Mouse (Mus musculus): ENCODE results near the gene Lce1h. TPM values are rescaled to one million over a fixed set of nuclear protein-coding genes. Genes with fewer than 3 reads are reported as not detected.

Gene Lce1h
- not detected in 2 replicates for polyA plus RNA-seq (2012)

GRCm38 (mm10) chr3:92764965-92765364, at the start of gene Lce1h:
Gene Lce1h (minus strand): TSS chr3:92765065.
- no peak for TF ChIP-seq GATA1 (IDR thresholded peaks at IDR 0.05; ENCODE audit: low read length)

- no peak for TF ChIP-seq GATA1 (IDR thresholded peaks at IDR 0.05; ENCODE audit: low read length)
These were observed 42.9 kb upstream of the Lce1h start, which contains the start of gene Lce1k for GRCm38 (mm10) chr3:92807791-92808190. Gene Lce1k (minus strand): TSS chr3:92807891.

- no peak for TF ChIP-seq GATA1 (IDR thresholded peaks at IDR 0.05; ENCODE audit: low read length)
These were observed 25.5 kb upstream of the Lce1h start, which contains the start of gene Lce1j for GRCm38 (mm10) chr3:92790414-92790813. Gene Lce1j (minus strand): TSS chr3:92790514.

GRCm38 (mm10) chr3:92778799-92779198, 13.9 kb upstream of the Lce1h start, which contains the start of gene Lce1i:
Gene Lce1i (minus strand): TSS chr3:92778899.
- TF ChIP-seq GATA1 (IDR thresholded peaks at IDR 0.05; ENCODE audit: low read length) = no peak

- TF ChIP-seq GATA1 (IDR thresholded peaks at IDR 0.05; ENCODE audit: low read length) = no peak
These were observed 6.7 kb upstream of the Lce1h start for GRCm38 (mm10) chr3:92771573-92771972.

GRCm38 (mm10) chr3:92753197-92753596, 11.7 kb downstream of the Lce1h start:
- no peak for TF ChIP-seq GATA1 (IDR thresholded peaks at IDR 0.05; ENCODE audit: low read length)

- TF ChIP-seq GATA1 (IDR thresholded peaks at IDR 0.05; ENCODE audit: low read length) = no peak
These were observed 12.6 kb downstream of the Lce1h start, which contains the start of gene Lce1g for GRCm38 (mm10) chr3:92752238-92752637. Gene Lce1g (minus strand): TSS chr3:92752338.

- TF ChIP-seq GATA1 (IDR thresholded peaks at IDR 0.05; ENCODE audit: low read length) = no peak
These were observed 25.9 kb downstream of the Lce1h start, which contains the start of gene Gm38119 for GRCm38 (mm10) chr3:92738996-92739395. Gene Gm38119 (minus strand): TSS chr3:92739096.

GRCm38 (mm10) chr3:92722631-92723030, 42.2 kb downstream of the Lce1h start:
- TF ChIP-seq GATA1 (IDR thresholded peaks at IDR 0.05; ENCODE audit: low read length) = no peak

GRCm38 (mm10) chr3:92720250-92720649, 44.6 kb downstream of the Lce1h start, which contains the start of gene Lce1f:
Gene Lce1f (minus strand): TSS chr3:92720350.
- TF ChIP-seq GATA1 (IDR thresholded peaks at IDR 0.05; ENCODE audit: low read length) = no peak

- no peak for TF ChIP-seq GATA1 (IDR thresholded peaks at IDR 0.05; ENCODE audit: low read length)
These were observed 49.7 kb downstream of the Lce1h start for GRCm38 (mm10) chr3:92715122-92715521.

Other genes starting within 250 kb of the Lce1h start
- gene 2310046K23Rik, start 230.6 kb downstream of the Lce1h start, polyA plus RNA-seq (2012) = not detected in 2 replicates
- not detected in 2 replicates for gene Ivl, start 191.3 kb downstream of the Lce1h start, polyA plus RNA-seq (2012)
- not detected in 2 replicates for gene Smcp, start 176.1 kb downstream of the Lce1h start, polyA plus RNA-seq (2012)
- not detected in 2 replicates for gene 2210017I01Rik, start 157.6 kb downstream of the Lce1h start, polyA plus RNA-seq (2012)
- not detected in 2 replicates for gene Lce6a, start 143.4 kb downstream of the Lce1h start, polyA plus RNA-seq (2012)
- gene Lce1a1, start 116.8 kb downstream of the Lce1h start, polyA plus RNA-seq (2012) = not detected in 2 replicates
- gene Lce1b, start 108.1 kb downstream of the Lce1h start, polyA plus RNA-seq (2012) = not detected in 2 replicates
- not detected in 2 replicates for gene Lce1a2, start 94.8 kb downstream of the Lce1h start, polyA plus RNA-seq (2012)
- gene Lce1c, start 85.8 kb downstream of the Lce1h start, polyA plus RNA-seq (2012) = not detected in 2 replicates
- gene Lce1d, start 77.9 kb downstream of the Lce1h start, polyA plus RNA-seq (2012) = not detected in 2 replicates
- not detected in 2 replicates for gene Lce1e, start 56.0 kb downstream of the Lce1h start, polyA plus RNA-seq (2012)
- gene Lce1f, start 44.7 kb downstream of the Lce1h start, polyA plus RNA-seq (2012) = not detected in 2 replicates
- not detected in 2 replicates for gene Gm38119, start 26.0 kb downstream of the Lce1h start, polyA plus RNA-seq (2012)
- not detected in 2 replicates for gene Lce1g, start 12.7 kb downstream of the Lce1h start, polyA plus RNA-seq (2012)
- not detected in 2 replicates for gene Lce1i, start 13.8 kb upstream of the Lce1h start, polyA plus RNA-seq (2012)
- gene Lce1j, start 25.4 kb upstream of the Lce1h start, polyA plus RNA-seq (2012) = not detected in 2 replicates
- gene Lce1k, start 42.8 kb upstream of the Lce1h start, polyA plus RNA-seq (2012) = not detected in 2 replicates
- gene Kprp, start 62.2 kb upstream of the Lce1h start, polyA plus RNA-seq (2012) = not detected in 2 replicates
- gene Lce1l, start 86.2 kb upstream of the Lce1h start, polyA plus RNA-seq (2012) = not detected in 2 replicates
- gene 2310050C09Rik, start 105.2 kb upstream of the Lce1h start, polyA plus RNA-seq (2012) = not detected in 2 replicates
- not detected in 2 replicates for gene Lce3a, start 161.2 kb upstream of the Lce1h start, polyA plus RNA-seq (2012)
- gene Lce3b, start 167.9 kb upstream of the Lce1h start, polyA plus RNA-seq (2012) = not detected in 2 replicates
- gene Lce3c, start 179.4 kb upstream of the Lce1h start, polyA plus RNA-seq (2012) = not detected in 2 replicates
- gene Lce3d, start 192.3 kb upstream of the Lce1h start, polyA plus RNA-seq (2012) = not detected in 2 replicates
- not detected in 2 replicates for gene Lce3e, start 202.0 kb upstream of the Lce1h start, polyA plus RNA-seq (2012)
- not detected in 2 replicates for gene Lce3f, start 227.2 kb upstream of the Lce1h start, polyA plus RNA-seq (2012)